Mouse (Mus musculus) C2C12 (cell line): ENCODE measurements around the gene Grxcr1. TPM values are rescaled to one million over a fixed set of nuclear protein-coding genes. Genes with fewer than 3 reads are reported as not detected.

Experiments
- H3K27me3 ChIP-seq: one replicate; pipeline ENCODE4 v1.6.1; 2011; ENCODE audit not compliant: control insufficient read depth, insufficient read depth, insufficient read length
- H3K36me3 ChIP-seq: one replicate; pipeline ENCODE4 v1.6.1; 2011; ENCODE audit not compliant: control insufficient read depth, insufficient read depth
- H3K4me3 ChIP-seq: one replicate; pipeline ENCODE4 v1.5.1; 2011; ENCODE audit warnings: mild to moderate bottlenecking, control low read depth; ENCODE audit not compliant: poor library complexity, insufficient read depth, severe bottlenecking
- H3K79me2 ChIP-seq: one replicate; pipeline ENCODE4 v1.6.1; 2011; ENCODE audit not compliant: control insufficient read depth, insufficient read depth
- H3K79me3 ChIP-seq: one replicate; pipeline ENCODE4 v1.6.1; 2011; ENCODE audit warnings: low read depth, control low read depth
- H3ac ChIP-seq: one replicate; pipeline ENCODE3; 2011; ENCODE audit warnings: low read depth; ENCODE audit not compliant: control insufficient read depth, insufficient read length
- CEBPB ChIP-seq: IDR thresholded peaks from one replicate; pipeline ENCODE4 v1.6.1; 2011; ENCODE audit warnings: low read depth, mild to moderate bottlenecking, control low read depth, moderate library complexity
- CTCF ChIP-seq: IDR thresholded peaks from one replicate; pipeline ENCODE4 v1.5.1; 2011; ENCODE audit not compliant: control insufficient read depth, insufficient read depth, insufficient read length
- FOSL1 ChIP-seq: IDR thresholded peaks from one replicate; pipeline ENCODE4 v1.8.0; 2011; ENCODE audit warnings: mild to moderate bottlenecking, low read length; ENCODE audit not compliant: poor library complexity, insufficient read depth, severe bottlenecking
- MAX ChIP-seq: IDR thresholded peaks from one replicate; pipeline ENCODE4 v1.6.1; 2011; ENCODE audit warnings: mild to moderate bottlenecking, control low read depth
- MYOD1 ChIP-seq: IDR thresholded peaks from one replicate; pipeline ENCODE4 v1.6.1; 2011; ENCODE audit warnings: low read depth; ENCODE audit not compliant: control insufficient read depth, insufficient read length
- MYOG ChIP-seq: IDR thresholded peaks from one replicate; pipeline ENCODE4 v1.6.1; 2011; ENCODE audit not compliant: control insufficient read depth, insufficient read length; ENCODE audit errors: extremely low read depth
- USF1 ChIP-seq: IDR thresholded peaks from one replicate; pipeline ENCODE4 v1.6.1; 2011; ENCODE audit warnings: low read depth, mild to moderate bottlenecking, control low read depth, moderate library complexity
- polyA plus RNA-seq: library from polyadenylated mRNA; unstranded; fragments of >200 nt; fragmentation: generic; extraction: Trizol; gene quantifications from one replicate; pipeline ENCODE4 v1.2.1, GENCODE M21; 2012; ENCODE audit warnings: missing spikeins

Grxcr1 gene
- polyA plus RNA-seq, 1 experiment: not detected

DNA sequence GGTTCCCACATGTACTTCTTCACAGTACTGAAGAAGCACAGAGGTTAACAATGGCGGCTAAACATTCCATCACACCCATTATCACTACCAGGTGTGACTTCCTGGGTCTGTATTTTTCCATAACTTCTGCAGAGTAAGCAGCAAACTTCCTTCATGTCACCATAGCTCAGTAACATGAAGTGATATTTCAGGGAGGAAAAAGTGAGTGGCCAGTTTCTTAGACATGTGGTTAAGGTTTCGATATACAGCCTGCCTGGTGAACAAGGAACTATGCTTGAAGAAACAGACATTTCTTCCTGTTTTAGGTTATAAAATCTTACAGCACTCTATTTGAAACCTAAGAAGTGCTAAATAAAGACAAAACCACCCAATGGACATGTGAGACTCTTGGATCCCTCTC, 1.7 kb downstream of the Grxcr1 start:
- H3K36me3 ChIP-seq: no peaks in the 10 kb centered on the region
- no peak overlapping the region for H3ac ChIP-seq
- no peaks in the 10 kb centered on the region for H3K79me2 ChIP-seq
- TF ChIP-seq CEBPB: no peak
- TF ChIP-seq MYOD1: no peak
- no peak for TF ChIP-seq FOSL1
- TF ChIP-seq USF1: no peak
- TF ChIP-seq MYOG: no peak
- no peak for TF ChIP-seq CTCF
- no peak for TF ChIP-seq MAX
- no peaks in the 10 kb centered on the region for H3K79me3 ChIP-seq
- H3K27me3 ChIP-seq: no peaks in the 10 kb centered on the region
- H3K4me3 ChIP-seq: no peak overlapping the region

DNA sequence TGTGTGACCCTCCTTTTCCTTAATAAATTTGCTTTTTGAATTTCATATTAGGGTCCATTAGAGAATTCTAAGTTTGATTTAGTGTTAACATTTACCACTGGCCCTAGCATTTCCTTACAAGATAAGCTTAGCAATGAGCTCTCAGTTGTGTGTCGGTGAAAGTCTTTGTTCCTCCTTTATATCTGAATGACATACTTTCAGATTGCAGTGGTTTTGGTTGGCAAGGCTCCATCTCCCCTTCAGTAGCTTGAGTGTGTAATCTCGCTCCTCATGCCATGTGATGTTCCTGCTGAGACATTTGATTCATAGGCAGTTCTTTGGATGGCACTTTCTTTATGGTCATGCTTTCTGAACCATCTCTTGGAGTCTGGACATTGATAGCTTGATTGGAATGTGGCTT, 7.4 kb downstream of the Grxcr1 start:
- Histone ChIP-seq H3K79me3 (no peaks in the 10 kb centered on the region), H3K79me2 (no peaks in the 10 kb centered on the region), H3ac (no peak overlapping the region), H3K36me3 (no peaks in the 10 kb centered on the region), H3K27me3 (no peaks in the 10 kb centered on the region), H3K4me3 (no peak overlapping the region)
- TF ChIP-seq MYOD1 (no peak), USF1 (no peak), MAX (no peak), MYOG (no peak), CTCF (no peak), CEBPB (no peak), FOSL1 (no peak)

DNA sequence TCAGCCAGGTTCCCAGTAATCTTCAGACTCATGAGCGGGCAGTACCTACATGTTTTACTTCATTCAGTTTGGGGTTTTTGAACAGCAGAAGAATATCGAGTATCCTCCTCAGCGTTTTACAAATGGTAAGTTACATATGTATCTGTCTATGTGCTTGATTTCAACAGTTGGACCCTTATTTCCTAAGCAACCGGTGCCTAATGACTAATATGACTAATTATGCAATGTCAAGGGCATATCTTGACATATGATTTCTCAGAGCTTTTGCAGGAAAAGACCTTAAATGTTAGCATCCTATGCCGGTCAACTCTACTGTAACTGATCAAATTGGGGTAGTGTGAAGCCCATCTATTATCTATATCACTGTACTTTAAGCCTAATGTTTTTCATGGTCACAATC, 11.7 kb downstream of the Grxcr1 start:
- Histone ChIP-seq H3K4me3 (no peak overlapping the region), H3K27me3 (no peaks in the 10 kb centered on the region), H3ac (no peak overlapping the region), H3K36me3 (no peaks in the 10 kb centered on the region), H3K79me2 (no peaks in the 10 kb centered on the region), H3K79me3 (no peaks in the 10 kb centered on the region)
- TF ChIP-seq FOSL1 (no peak), CEBPB (no peak), MYOG (no peak), CTCF (no peak), MAX (no peak), MYOD1 (no peak), USF1 (no peak)

DNA sequence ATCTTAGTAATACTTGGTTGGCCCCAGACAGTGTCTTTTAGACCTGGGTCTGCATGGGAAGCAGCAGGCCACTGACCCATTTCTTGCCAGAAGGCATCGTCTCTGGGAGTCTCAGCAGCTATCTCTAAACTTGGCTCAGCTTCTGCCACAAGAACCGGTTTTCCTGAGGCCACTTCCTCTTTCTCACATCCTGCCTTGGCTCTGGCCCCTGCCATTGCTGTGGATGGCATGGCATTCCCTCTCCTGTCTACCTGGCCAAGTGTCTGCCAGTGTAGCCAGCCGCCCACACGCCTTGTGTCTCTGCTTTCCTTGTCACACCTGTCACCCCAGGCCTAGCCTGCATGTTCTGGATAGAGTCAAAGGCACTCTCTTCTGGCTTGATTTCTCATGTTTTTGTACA, 17.1 kb downstream of the Grxcr1 start:
- H3K36me3 ChIP-seq: no peaks in the 10 kb centered on the region
- no peak overlapping the region for H3ac ChIP-seq
- H3K79me2 ChIP-seq: no peaks in the 10 kb centered on the region
- TF ChIP-seq MYOG (no peak), CTCF (no peak), FOSL1 (no peak), MYOD1 (no peak), USF1 (no peak), CEBPB (no peak), MAX (no peak)
- H3K27me3 ChIP-seq: no peaks in the 10 kb centered on the region
- H3K79me3 ChIP-seq: no peaks in the 10 kb centered on the region
- no peak overlapping the region for H3K4me3 ChIP-seq

DNA sequence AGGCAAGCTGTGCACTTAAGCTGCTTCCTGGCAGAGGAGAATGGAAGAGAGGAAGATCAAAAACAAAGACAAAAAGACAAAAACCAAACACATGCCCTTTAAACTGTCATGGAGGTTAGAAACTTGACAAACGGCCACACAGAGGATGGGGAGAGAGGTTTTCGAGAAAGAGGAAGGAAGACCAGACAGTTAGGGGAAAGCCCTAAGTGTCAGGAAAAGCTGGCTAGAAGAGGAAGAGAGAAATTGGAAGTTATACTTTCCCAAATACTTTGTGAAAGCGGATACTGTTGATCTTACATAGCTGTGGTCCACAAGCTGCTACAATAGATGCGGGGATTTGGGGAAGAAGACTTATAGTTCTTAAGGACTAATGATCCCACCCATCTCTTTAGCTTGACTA, 17.9 kb downstream of the Grxcr1 start:
- TF ChIP-seq USF1 (no peak), CTCF (no peak), CEBPB (no peak), MAX (no peak), MYOG (no peak), FOSL1 (no peak), MYOD1 (no peak)
- no peak overlapping the region for H3K4me3 ChIP-seq
- no peaks in the 10 kb centered on the region for H3K79me3 ChIP-seq
- no peaks in the 10 kb centered on the region for H3K36me3 ChIP-seq
- H3K79me2 ChIP-seq: no peaks in the 10 kb centered on the region
- H3ac ChIP-seq: no peak overlapping the region
- no peaks in the 10 kb centered on the region for H3K27me3 ChIP-seq

DNA sequence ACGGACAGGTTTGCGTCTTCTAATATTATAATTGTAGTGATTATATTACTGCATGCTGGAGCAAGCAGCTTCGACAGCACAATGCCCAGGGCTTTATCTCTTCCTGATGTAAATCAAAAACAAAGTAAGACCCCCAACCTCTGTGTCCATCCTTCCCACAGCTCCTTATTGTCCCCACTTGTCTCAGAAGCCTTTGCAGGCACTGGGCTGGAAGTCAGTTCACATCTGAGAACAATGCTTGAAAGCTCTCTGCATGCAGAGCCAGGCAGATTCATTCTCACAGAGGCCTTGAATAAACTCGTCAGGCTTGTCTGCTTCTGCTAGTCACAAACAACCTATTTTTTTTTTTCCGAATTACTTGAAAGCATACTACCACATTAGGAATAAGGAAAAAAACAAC, 19.5 kb downstream of the Grxcr1 start:
- no peak for TF ChIP-seq USF1
- no peak for TF ChIP-seq CTCF
- no peak for TF ChIP-seq FOSL1
- no peak for TF ChIP-seq MYOD1
- no peak for TF ChIP-seq MYOG
- TF ChIP-seq CEBPB: no peak
- no peak for TF ChIP-seq MAX
- Histone ChIP-seq H3K4me3 (no peak overlapping the region), H3K27me3 (no peaks in the 10 kb centered on the region), H3K79me2 (no peaks in the 10 kb centered on the region), H3K79me3 (no peaks in the 10 kb centered on the region), H3K36me3 (no peaks in the 10 kb centered on the region), H3ac (no peak overlapping the region)
